Mouse (Mus musculus) cerebellum, adult 2 months (tissue): ENCODE results near the gene Vars.

ENCODE experiments used
- CTCF ChIP-seq: fragments of 200-500 bp; IDR thresholded peaks from 2 replicates; pipeline ENCODE4 v1.5.1; 2011; ENCODE audit warnings: low read depth, mild to moderate bottlenecking, control low read depth, low read length, moderate library complexity, borderline replicate concordance; ENCODE audit not compliant: insufficient read depth
- POLR2A ChIP-seq: fragments of 200-500 bp; IDR thresholded peaks from 2 replicates; pipeline ENCODE4 v1.6.1; 2011; ENCODE audit warnings: low read length, control low read depth, borderline replicate concordance; ENCODE audit not compliant: insufficient read depth

DNA sequence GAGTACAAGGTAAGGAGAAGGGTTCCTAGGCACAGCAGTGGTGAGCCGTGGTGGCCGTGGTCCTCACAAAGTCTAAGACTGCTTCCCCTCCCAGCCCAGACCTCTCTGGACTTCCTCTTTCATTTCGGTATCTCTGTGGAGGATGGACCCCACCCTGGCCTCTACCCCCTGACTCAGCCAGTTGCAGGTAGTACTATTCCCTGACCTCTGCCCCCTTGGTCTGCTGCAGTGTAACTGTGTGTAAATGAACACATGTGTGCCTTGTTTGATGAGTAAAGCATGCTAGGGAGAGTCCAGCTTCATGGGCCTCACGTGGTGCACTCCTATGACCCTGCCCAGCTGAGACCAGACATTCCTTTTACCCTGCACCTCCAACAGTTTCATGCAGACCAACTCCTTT is 23.0 kb downstream of the Vars start:
- TF ChIP-seq CTCF (no peak), POLR2A (no peak)
